Mouse (Mus musculus) CD4-positive, CD25-positive, alpha-beta regulatory T cell (primary cell): ENCODE data around the gene Lat2. TPM values are rescaled to one million over a fixed set of nuclear protein-coding genes. Genes with fewer than 3 reads are reported as not detected.

Experiments
- polyA plus RNA-seq: library from polyadenylated mRNA; unstranded; fragments of 100-300 nt; shearing (Covaris generic); gene quantifications from one replicate; pipeline ENCODE4 v1.2.1, GENCODE M21; 2017

Gene Lat2
- polyA plus RNA-seq: 3.7 TPM

DNA sequence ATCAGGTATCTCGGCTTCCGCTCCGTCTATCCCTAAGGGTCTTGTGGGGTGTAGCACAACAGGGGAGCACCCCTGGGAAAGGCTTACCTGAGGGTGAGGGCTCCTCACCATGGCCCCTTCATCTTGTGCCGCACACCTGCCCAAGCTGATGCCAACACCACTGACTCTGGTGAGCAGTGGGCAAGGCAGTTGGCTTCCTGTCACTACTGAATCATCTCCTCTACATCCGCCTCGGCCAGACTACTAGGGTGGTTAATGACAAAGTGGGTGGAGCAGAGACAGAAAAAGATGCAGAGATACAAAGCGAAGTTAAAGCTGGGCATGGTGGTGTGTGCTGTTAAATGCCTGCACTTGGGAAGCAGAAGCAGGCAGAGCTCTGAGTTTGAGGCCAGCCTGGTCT, at the start of gene Lat2:
TSS of gene Lat2 (minus strand) at position 224 of the 400 bp plus-strand sequence.

GRCm38 (mm10) chr5:134639269-134639682, 24.5 kb upstream of the Lat2 start, which contains the start of gene Eif4h:
Gene Eif4h (minus strand): TSS chr5:134639490.

GRCm38 (mm10) chr5:134581146-134581545, 33.7 kb downstream of the Lat2 start, which contains the start of gene Rfc2:
Gene Rfc2 (plus strand): TSS chr5:134581366.

DNA sequence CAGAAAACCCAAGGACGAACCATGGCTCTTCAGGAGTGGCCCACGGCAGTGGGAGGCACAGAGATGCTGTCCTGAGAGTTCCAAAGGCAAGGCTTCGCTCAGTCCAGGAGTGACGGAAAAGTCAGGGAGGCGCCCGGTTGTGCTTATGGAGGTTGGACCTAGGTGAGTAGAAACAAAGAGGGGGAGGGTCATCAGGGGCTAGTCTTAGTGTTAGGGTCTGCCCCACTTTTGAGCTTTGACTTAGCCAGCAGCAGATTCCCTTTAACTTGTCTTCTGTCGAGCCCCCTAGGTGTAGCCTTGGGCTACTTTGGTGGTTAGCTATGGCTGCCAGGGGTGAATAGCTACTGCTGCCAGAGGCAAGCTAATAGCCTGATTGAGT, 54.8 kb downstream of the Lat2 start, which contains the start of gene Syna:
TSS of gene Syna (minus strand) at position 101 of the 379 bp plus-strand sequence.

GRCm38 (mm10) chr5:134552110-134552972, 62.5 kb downstream of the Lat2 start, which contains the start of gene Clip2:
Gene Clip2 (minus strand): TSS chr5:134552434.

Other genes with a start within 250 kb of the Lat2 start
- 22.1 TPM for gene Gtf2ird1, start 158.3 kb downstream of the Lat2 start, polyA plus RNA-seq
- gene Clip2, start 62.6 kb downstream of the Lat2 start, polyA plus RNA-seq: 1.9 TPM
- gene Syna, start 54.9 kb downstream of the Lat2 start, polyA plus RNA-seq: not detected
- gene Rfc2, start 33.7 kb downstream of the Lat2 start, polyA plus RNA-seq: 163 TPM
- 235 TPM for gene Eif4h, start 24.5 kb upstream of the Lat2 start, polyA plus RNA-seq
- gene Limk1, start 73.6 kb upstream of the Lat2 start, polyA plus RNA-seq: 23.8 TPM
- gene Eln, start 132.3 kb upstream of the Lat2 start, polyA plus RNA-seq: 0.13 TPM